Mouse (Mus musculus) left cerebral cortex, postnatal 25 days (tissue): Measurements from ENCODE around the gene Psmb8. TPM values are rescaled to one million over a fixed set of nuclear protein-coding genes. Genes with fewer than 3 reads are reported as not detected.

Experiments
- DNase-seq, 2 experiments: peaks; one replicate each; pipeline ENCODE4 v3.0.0; 2022; ENCODE audit warnings: low spot score in 2 of 2, mixed read lengths in 1 of 2
- intact Hi-C: fragments of 180-260 bp; cut with DNase I; formaldehyde crosslinking; loops from one replicate; pipeline ENCODE4 v1.15.1; 2025
- total RNA-seq, 2 experiments: library from RNA; stranded (reverse); gene quantifications; 2 replicates each; pipeline ENCODE4 v1.2.3; 2021

Psmb8 gene
- total RNA-seq, result 1 to 10 TPM; 2.0 to 4.1 TPM

DNA sequence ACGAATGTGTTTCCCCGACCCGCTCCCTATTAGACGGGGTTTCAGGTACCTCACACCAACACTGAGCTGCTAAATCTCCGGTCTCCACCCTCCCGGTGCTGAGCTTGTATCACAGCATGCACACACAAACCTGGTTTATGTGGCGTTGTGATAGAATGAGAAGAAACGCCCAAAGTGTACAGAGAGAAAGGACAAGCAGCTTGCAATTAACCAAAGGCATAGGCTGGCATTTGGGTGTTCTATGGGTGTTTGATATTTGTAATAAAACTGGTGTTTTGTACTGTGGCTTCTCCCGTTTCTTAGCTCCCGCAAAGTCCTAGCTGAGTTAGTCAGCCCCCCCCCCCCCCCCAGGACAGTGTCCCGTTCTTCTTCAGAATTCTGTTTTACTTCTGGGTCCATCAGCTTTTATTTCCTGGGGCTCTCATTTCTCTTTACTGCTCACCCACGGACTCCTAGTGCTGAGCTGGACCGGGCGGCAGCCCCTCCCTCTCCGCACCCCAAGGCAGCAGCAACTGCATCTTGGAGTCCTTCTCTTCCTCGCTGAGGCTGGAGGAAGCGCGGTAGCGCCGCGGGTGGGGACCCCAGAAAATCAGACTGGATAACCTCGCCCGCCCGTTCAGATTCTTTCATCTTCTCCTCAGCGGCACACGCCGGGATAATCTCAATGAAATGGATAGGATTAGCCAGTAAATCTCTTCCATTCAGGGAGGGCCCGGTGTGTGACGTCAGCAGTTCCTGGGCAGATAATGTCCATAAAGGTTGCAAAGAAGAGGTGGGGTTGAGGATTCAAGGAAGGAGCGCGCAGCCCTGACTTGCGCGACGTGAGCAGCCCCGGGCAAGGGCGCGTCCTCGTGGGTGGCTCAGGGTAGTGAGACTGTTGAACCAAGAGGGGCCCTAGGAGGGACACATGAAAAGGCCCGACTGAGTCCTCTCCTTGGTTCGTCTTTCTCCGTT lies at the start of gene Psmb8:
TSS of gene Psmb8 (plus strand) at position 781 of the 954 bp plus-strand sequence.
- peak; percentile 82 to 90 for DNase-seq
- intact Hi-C loops, result no loop called here

DNA sequence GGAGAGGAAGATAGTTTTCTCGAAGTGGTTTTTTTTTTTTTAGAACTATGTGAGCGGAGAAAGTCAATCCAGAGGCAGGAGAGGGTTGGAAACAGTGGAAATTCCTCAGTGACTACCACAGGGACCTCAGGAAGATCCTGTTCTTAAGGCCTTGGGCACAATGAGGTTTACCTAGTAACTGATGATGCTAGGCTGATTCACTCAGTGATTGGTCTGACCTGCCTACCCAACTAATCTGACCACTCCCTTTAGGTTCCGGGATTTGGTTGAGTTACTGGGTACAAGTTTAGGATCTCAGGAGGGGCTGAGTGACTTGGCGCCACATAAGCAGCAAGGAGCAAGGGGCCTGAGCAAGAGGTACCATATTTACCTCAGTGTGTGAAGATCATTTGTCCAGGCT lies 44.6 kb upstream of the Psmb8 start, which contains the start of gene H2-DMb1:
TSS of gene H2-DMb1 (plus strand) at position 150 of the 400 bp plus-strand sequence.
- intact Hi-C loops, result no loop called here
- peak; percentile 61 to 75 for DNase-seq

DNA sequence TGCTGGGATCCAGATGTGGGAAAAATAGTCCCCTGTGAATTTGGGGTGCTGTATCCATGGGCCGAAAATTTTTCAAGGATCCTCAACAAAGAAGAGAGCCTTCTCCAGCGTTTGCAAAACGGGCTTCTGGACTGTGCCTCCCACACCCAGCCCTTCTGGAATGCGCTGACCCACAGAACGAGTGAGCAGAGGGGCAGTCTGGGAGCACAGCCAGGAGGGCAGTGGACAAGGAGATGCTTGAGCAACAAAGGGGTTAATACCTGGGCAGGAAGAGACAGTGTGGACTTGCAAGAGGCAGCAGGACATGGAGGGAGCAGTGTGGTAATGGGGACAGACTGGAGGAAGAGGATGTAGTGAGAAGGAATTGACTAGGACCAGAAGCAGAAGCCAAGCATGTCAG lies 42.0 kb upstream of the Psmb8 start:
- DNase-seq, result no peak
- intact Hi-C loops, result no loop called here

DNA sequence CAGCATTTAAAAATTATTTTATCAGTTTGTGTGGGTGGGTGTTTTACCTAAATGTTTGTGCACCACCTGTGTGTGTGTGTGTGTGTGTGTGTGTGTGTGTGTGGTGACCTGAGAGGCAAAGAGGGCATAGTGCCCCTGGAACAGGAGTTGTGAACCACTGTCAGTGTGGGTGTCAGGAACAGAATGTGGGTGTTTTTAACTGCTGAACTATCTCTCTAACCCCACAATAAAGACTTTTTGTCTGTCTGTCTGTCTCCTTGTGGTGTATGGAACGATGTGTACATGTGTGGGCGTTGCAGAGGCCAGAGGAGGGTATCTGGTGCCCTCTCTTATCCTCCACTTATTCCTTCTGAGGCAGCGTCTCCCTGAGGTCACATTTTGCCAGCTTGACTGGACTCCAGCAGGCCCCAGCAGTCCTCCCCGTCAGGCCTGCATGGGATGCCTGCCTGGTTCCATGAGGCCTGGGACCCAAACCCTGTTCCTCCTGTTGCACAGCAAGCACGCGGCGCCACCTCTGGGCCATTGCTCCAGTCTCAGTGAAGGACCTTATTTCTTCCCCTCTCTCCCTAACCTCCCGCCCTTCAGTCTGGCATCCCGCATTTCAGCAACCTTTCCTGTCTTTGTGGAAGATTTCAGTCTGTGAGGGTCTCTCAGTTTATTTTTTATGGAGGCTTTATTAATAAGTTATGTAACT lies 33.2 kb upstream of the Psmb8 start:
- no peak for DNase-seq
- intact Hi-C loops, result no loop called here

DNA sequence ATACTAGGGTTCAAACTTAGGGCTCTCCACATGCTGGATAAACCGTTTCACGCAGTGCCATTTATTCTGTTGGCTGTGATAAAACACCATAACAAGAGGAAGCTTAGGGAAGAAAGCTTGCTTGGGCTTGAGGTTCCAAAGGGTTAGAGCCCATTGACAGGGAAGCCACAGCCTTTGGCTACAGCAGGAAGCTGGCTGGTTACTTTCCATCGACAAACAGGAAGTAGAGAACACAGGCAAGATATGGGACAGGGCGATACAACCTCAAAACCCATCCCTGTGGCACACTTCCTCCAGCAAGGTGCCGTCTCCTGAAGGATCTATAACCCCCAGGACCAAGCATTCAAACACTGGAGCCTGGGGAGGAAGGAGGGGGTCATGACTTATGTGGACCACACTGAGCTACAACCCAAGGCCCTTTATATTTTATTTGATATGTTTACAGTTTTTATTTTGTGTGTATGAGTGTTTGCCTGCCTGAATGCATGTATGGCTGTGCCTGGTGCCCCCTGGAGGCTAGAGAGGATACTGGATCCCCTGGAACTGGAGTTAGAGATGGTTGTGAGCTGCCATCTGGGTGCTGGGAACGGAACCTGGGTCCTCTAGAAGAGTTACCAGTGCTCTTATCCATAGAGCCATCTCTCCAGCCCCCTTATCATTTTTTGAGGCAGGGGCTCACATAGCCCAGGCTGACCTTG lies 32.3 kb upstream of the Psmb8 start:
- no peak for DNase-seq
- intact Hi-C loops, result no loop called here

DNA sequence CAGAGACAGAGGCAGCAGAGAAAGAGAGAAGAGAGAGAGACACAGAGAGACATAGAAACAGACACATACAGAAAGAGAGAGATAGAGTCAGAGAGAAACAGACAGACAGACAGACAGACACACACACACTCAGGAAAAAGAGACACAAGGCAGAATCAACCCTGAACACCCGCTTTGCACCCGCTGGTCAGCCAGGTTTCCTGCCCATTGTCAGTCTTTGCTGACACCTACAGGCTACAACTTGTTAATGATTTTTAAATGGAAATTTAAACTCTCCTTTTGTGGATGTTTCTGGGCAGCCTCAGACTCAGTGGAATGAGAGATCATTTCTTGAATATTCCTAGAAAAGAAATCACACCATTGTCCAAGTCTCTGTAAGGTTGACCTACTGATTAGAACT lies 28.2 kb upstream of the Psmb8 start:
- DNase-seq, result peak; percentile 17 to 39
- intact Hi-C loops, result loop anchor here (2.0 kb wide), 2 partner anchors 66 to 92 kb away; no protein-coding TSS in a partner anchor

DNA sequence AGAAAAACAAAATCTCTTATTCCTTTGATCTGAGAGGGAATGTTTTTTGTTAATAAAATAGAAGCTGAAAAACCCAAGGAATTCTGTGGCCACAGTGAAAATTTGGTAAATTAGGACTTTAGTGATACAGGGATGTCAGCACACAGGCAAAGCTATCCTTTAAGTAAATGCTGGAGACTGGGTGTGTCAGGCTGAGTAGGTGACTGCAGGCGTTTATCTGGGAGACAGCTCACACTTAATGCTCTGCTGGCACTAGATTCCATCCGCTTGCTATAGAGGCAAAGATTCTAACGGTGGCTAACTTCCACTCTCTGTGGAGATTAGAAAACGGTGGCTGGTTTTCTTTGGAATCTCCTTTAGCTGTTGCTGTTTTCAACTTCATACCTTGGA lies 27.0 kb upstream of the Psmb8 start:
- intact Hi-C loops, result loop anchor here (1.0 to 5.0 kb wide), 5 partner anchors 34 to 242 kb away; partner anchors contain the start of gene Btnl2
- no peak for DNase-seq

DNA sequence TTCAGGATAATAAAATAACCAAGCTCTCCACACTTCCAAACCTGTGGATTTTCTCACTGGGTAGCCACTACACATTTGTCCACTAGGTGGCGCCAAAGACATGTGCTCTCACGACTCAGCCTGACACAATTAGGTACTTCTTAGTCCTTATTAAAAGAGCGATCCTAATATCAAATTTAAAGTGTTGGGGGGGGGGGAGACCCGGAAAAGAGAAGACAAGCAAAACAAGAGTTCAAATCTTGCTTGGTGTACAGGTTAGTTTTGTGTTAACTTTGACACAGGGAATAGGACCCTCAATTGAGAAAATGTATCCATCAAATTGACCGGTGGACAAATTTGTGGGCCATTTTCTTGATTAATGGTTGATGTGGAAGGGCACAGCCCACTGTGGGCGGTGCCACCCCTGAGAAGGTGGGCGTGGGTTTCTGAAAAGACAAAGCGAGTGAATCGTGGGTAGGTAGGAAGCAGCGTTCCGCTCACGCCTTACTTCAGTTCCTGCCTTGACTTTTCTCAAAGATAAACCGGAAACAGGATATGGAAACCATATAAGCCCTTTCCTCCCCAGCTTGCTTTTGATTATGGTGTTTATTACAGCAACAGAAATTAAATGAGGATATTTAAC lies 26.5 kb upstream of the Psmb8 start:
- DNase-seq, result peak; percentile 81 to 84
- intact Hi-C loops, result loop anchor here (1.0 to 5.0 kb wide), 5 partner anchors 34 to 241 kb away; partner anchors contain the start of gene Btnl2

DNA sequence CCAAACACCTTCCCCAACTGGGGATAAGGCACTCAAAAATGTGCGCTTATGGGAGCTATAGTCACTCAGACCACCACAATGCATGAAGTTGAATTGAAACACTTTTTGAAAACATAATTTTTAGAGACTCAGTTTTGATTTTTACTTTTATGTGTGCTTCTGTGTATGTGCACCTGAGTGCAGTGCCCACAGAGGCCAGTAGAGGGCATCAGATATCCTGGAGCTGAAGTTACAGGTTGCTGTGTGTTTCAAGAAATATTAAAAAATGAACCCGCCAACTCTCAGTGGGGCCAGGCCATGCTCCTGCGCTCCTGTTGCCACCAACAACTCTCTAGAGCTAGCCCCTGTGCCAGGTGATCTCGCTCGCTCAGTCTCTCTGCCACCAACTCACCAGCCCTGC lies 25.0 kb upstream of the Psmb8 start:
- intact Hi-C loops, result loop anchor here (5.0 kb wide), 2 partner anchors 180 to 240 kb away; partner anchors contain the start of gene Btnl2
- no peak for DNase-seq

DNA sequence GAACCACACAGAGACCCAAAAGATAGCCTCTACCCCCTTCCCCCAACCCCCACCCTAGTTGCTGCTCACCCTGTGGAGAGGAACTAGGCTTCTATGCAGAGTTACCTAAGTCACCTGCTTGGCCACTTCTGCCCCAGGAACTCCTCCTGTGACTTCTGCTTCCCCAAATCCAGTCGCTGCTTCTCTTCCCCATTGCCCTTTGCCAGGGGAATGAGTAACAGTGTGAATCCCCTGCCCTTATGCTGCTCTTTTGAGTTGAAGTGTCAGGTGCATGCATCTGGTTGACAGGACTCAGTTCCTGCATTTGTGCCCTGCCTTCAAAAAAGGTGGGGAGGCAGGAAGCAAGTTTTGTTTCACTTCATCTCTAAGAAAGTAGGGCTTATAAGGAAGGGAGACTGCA lies 23.4 kb upstream of the Psmb8 start:
- intact Hi-C loops, result loop anchor here (5.0 kb wide), 2 partner anchors 178 to 238 kb away; partner anchors contain the start of gene Btnl2
- DNase-seq, result no peak

DNA sequence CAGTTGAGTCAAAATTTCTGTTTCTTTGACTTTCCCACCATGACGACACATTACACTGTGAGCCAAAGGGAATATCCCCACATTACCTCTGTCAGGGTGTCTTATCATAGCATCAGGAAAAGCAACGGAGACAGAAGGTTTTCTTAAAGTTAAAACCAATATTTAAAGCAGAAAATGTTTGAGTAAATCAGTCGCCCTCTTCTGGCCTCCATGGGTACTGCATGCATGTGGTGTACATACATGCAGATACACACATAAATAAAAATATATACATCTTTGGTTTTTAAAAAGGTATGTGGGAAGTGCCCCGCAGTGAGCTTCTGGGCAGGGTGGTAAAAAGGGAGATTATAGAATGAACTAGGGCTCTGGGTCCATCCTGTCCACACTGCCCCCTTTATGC lies 20.3 kb upstream of the Psmb8 start:
- intact Hi-C loops, result no loop called here

DNA sequence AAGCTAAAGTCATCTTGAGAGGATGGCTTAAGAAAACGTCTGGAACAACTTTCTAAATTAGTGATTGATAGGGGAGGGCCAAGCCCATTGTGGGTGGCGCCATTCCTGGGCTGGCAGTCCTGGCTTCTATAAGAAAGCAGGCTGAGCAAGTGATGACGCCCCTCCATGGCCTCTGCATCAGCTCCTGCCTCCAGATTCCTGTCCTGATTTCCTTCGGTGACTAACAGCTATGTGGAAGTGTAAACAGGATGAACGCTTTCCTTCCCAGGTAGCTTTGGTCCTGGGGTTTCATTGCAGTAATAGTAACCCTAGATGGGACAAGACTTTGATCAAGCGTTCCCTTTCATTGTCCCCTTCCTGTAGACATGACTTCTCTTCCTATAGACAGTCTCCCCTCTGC lies 18.5 kb upstream of the Psmb8 start:
- intact Hi-C loops, result no loop called here
- no peak for DNase-seq

More for the DNA sequence above, 20.3 kb upstream of the Psmb8 start:
- DNase-seq, result no peak

DNA sequence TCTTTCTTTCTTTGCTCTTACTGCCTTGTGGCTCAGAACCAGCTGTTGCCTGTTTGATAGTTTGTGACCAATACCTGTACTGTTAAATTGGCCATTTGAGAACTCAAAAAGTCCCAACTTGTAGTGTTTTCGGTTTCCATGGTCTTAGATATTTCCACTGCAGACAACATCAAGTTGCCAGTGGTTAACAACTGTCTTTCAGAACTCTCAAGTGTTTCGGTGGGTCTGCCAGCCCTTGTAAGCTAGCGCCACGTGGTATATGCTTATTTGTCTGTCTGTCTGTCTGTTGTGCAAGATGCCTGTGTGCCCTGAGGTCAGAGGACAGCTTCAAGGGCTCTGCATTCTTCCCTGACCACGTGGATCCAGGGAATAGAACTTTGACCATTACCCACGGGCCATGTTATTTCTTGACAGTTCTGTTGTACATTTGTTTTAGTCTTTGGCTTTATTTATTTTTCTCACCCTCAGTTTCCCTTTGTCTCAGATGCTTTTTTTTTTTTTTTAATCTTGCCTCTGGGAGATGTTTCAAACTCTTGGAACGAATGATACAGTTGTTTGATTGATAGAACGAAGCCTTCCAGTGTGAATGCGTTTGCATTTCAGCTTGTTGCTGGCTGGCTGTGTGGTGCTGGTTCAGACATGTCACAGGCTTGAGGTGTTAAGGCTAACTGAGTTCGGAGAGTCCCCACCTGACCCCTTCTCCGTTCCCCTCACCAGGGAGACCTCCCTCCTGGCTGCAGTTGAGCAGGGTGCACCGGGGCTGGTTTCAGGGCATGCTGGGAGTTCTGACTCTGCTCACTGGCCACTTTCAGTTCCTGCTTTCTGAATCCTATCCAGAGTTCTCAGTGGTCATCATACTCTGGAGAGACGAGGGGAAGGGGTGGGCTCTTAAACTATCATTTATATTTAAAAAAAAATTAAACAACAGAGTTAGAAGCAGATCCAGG lies 17.3 kb upstream of the Psmb8 start:
- intact Hi-C loops, result no loop called here
- DNase-seq, result no peak

DNA sequence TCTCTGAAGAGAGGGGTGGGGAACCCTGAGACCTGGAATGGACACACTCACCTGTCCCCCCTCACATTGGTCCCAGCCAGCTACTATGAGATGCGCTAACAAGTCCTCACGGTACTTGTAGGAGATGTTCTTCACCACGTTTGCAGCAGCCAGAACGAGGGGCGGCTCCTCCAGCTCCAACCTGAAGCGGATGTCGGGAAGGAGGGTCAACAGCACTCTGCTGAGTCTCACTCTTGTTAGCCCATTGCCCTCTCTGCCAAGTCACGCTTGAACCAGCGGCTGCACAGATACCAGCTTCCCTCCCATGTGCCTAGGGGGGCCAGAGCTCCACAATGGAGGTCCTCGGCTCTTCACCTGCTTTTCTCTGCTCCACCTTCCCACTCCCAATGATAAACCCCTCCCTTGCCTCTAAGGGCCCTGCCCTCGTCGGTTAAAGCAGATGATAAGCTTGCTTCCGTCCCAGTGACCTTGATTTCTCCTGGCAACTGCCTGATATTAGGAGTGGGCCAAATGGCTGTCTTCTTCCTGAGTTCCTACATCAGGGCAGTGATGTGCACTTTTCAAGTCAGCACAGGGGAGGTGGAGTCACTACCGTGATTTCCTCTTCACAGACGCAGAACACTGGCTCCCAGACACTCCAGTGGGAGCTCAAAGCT lies 13.8 kb upstream of the Psmb8 start:
- intact Hi-C loops, result no loop called here
- no peak for DNase-seq

DNA sequence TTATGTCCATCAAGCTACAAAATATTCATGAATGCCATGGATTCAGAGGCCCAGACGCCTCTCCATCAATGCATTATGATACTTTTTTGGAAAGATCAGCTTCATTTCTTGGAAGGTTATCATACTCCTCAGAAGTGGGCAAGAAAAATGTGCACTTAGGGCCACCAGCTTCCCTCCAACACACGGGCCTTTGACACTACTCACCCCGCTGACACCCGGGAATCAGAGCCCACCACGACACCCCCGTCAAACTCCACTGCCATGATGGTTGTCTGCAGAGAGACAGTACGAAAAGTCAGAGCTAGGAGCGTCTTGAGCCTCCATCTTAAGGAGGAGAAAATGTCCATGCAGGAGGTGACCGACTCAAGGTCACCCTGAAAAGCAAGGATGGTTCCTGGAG lies 12.0 kb upstream of the Psmb8 start:
- DNase-seq, result no peak
- intact Hi-C loops, result no loop called here

DNA sequence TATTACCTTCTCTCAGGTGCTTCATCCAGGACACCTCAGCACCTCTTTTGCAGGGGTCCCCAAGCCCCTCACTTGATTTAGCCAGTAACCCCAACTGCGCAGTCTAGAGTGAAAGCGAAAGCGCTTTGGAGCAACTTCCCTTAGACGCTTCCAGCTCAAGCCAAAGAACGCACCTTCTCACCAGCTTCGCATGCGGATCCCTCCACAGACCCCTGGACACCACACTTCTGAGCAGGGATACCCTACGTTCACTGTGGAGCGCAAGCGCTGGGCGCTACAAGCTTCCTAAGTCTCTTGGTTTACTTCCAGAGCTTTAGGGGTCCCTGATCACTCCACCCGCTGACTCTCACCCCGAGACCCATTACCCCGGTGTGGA lies 10.6 kb upstream of the Psmb8 start:
- no peak for DNase-seq
- intact Hi-C loops, result no loop called here

DNA sequence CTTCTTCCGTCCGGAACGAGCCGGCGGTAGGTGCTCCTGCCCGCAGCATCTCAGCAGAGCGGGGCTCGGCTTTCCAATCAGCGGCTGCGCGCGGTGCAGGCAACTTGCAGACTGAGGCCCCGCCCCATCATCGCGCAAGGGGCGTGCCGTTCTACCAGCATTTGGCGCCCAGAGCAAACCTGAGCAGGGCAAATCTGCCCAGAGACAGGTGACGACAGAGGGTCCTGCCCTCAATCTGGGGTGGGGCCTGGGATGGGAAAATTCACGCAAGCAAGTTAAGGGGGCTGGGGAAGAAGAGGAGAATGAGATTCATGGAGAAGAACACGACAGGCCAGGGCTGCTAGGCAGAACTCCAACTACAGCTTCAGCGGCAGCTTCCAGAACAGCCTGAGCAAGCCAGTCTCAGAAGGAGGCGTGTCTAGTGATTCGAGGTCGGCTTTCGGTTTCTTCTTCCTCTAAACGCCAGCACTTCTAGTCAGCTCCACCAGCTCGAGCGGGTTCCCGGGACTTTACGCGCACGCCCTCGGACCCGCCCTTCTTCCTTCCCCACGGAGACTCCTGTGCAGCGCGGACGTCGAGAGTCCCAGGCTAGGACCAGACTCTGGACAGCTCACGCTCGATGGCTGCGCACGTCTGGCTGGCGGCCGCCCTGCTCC lies 10.1 kb upstream of the Psmb8 start, which contains the start of the genes Tap1 and Psmb9:
TSS of gene Tap1 (plus strand) at position 293 of the 656 bp plus-strand sequence.
TSS of gene Psmb9 (minus strand) at position 504 of the 656 bp plus-strand sequence.
- intact Hi-C loops, result no loop called here
- DNase-seq, result peak; percentile 95 to 96
